Mouse (Mus musculus): ENCODE results near the gene Ephb2.

The Ephb2 gene

DNA sequence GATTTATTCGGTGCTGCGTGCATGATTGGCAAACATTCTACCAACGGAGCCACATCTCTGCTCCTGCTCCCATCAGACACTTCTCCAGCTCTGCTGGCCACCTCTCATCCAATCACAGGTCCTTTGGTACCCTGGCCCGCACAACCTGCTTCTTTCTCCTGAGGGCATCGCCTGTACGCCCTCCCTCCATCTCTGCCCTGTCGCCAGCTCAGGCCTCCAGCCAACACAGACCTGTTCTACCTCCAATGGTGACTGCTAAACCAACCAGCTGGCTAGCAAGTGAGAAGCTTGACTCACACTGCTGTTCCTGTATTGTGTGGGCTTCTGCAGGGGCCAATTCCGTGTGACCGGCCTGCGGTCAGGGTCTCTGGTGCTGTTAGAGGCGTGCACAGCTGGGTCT lies 134.6 kb downstream of the Ephb2 start:
- DNase-seq (ENCODE audit: low spot score in 2 of 2) = no peak

DNA sequence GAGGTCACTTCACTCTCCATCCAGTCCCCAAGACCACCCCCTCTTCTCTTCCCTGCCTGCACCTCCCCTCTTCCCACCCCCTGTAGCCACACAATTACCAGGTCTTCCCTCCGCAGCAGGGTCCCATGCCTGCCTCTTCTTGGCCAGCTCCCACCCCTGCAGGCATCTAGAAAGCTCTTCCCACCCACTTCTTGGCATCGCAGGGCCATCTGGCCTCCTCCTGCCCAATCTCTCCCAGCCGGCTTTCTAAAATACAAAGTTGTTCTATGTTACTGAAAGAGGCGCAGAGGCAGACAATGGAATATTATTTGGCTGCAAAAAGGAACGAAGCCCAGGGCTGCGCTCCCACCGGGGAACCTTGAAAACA lies 136.7 kb downstream of the Ephb2 start:
- DNase-seq (ENCODE audit: low spot score in 2 of 2) = no peak

- no peak for DNase-seq (ENCODE audit: low spot score in 2 of 2)
These were observed 137.2 kb downstream of the Ephb2 start for GRCm38 (mm10) chr4:136698404-136699083.

- no peak for DNase-seq (ENCODE audit: low spot score in 2 of 2)
These were observed 138.5 kb downstream of the Ephb2 start for GRCm38 (mm10) chr4:136697325-136697724.

GRCm38 (mm10) chr4:136696381-136696925 lies 139.3 kb downstream of the Ephb2 start:
- peak; percentile 35 to 37 for DNase-seq (ENCODE audit: low spot score in 2 of 2)

DNA sequence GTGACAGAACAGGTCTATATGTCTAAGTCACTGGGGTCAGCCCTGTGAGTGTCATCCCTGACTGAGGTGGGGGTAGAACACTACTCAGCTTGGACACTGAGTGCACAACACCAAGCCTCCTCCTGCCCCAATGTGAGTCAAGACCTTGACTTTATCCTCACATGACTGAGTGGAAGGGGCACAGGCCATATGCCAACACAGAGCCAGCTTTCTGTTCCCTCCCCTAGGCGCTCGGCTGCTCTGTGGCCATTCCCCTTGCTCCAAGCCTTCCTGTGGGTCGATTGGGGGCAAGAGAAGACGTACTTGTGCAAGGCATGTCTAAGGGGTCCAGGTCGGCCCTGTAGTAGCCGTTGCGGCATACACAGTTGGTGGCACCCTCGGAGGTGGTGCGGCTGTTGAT lies 140.1 kb downstream of the Ephb2 start:
- DNase-seq (ENCODE audit: low spot score in 2 of 2) = no peak

DNA sequence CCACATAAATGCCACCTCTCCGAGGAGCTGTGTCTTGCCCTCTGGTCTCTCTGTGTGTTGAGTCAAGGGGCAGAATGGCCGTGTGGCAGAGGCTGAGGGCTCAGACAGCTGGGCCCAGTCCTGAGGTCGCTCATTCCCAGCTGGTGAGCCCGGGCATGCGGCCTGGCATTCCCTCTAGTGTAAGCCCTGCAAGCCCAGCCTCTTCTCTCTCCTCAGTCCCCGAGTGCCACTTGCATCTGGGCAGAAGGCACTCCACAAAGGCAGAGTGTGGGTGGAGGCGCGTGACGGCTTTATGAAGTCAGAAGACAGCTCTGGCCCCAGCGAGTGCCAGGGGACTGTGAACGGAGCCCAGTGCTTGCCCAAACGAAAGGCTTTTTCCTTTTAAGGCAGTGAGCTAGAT lies 145.8 kb downstream of the Ephb2 start:
- DNase-seq (ENCODE audit: low spot score in 2 of 2) = peak; percentile 30 to 37

DNA sequence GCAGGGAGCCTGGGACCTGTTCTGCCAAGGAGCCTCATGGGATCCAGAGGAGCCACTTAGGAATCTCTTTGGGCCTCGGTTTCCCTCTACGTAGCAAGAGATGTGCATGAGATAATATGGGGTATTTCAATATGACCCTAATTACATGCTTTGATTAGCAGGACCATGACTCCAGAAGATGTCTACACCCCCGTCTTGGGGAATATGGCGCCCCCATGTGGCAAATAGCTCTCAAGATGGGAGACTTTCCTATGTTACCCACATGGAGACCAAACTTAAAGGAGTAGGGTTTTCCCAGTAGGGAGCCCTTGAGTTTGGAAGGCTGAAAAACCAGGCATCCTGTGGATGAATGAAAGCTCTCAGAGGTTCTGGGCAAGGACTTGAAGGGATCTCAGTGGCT lies 147.7 kb downstream of the Ephb2 start:
- no peak for DNase-seq (ENCODE audit: low spot score in 2 of 2)

DNA sequence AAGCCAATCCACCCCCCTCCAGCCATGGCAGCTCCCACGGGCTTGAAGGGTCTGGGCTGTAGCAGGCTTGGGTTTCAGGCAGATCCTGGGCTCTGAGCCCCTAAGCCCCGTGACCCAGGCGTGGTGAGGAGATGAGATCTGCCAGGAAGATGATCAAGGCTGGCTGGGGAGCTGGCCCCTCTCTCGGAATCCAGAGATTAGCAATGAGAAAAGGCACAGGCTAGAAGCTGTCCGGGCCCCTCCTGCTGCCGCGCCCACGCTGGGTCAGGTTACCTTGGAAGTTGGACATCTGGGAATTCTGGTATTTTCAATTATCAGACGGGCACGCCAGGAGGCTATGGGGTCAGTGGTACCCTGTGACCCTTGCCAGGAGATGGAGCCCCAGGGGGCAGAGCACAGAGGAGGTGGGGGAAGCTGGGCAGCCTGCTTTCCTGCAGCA lies 150.3 kb downstream of the Ephb2 start:
- DNase-seq (ENCODE audit: low spot score in 2 of 2) = no peak

DNA sequence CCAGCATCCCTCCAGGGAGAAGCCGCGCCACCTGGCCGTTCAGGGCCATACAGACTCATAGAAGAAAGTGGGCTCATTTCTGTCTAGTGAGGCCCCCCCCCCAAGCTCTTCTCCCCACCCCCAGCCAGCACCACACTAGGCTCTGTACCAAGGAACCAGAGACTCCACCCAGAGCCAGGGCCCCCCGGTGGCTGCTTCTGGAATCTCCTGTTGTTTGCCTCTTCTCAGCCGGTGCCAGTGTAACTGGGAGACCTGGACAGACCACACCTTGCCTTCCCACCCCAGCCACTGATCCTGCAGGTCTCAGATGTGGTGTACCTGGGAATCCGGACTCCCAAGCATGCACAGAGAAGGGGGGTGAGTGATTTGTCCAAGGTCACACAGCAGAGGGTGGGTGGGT lies 151.3 kb downstream of the Ephb2 start:
- DNase-seq (ENCODE audit: low spot score in 2 of 2) = no peak

DNA sequence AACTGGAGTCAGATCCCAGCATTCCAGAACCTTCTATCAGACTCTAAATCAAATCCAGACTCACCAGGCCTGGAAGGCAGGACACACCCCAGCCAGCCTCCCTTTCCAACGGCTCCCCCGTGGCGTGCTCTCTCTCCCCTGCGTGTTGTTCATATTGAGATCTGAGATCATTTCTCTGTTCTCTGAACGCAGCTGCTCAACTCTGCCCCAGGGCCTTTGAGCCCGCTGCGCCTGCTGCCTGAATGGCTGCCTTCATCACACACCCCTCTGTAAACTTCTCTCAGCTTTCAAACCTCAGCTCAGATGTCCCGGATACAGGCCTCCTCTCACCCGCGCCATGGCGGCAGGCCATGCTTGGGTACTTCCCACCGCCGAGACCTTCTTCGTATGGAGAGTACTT lies 155.1 kb downstream of the Ephb2 start:
- no peak for DNase-seq (ENCODE audit: low spot score in 2 of 2)

DNA sequence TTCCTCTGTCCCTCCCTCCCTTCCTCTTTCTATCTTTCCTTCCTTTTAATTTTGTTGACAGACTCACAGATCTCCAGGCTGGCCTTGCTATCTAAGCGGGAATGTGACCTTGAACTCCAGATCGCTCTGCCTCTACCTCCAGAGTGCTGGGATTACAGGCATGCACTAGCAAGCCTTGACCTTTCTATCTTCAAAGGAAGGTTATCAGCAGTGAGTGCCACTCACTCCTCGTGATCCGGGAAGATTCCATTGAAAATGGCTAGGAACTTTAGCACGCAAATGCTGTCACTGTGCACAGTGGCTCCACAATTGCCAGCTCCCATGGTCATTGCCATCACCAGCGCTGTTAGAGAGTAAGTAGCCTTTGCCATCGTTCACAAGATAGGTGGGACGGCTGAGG lies 156.6 kb downstream of the Ephb2 start:
- no peak for DNase-seq (ENCODE audit: low spot score in 2 of 2)

- DNase-seq (ENCODE audit: low spot score in 2 of 2) = peak; percentile 93 to 94
These were observed 157.3 kb downstream of the Ephb2 start for GRCm38 (mm10) chr4:136678480-136678879.

GRCm38 (mm10) chr4:136675439-136675838 lies 160.3 kb downstream of the Ephb2 start:
- no peak for DNase-seq (ENCODE audit: low spot score in 2 of 2)

- DNase-seq (ENCODE audit: low spot score in 2 of 2) = no peak
These were observed 163.3 kb downstream of the Ephb2 start for GRCm38 (mm10) chr4:136672335-136673090.

GRCm38 (mm10) chr4:136667757-136668156 lies 168.0 kb downstream of the Ephb2 start:
- DNase-seq (ENCODE audit: low spot score in 2 of 2) = no peak

DNA sequence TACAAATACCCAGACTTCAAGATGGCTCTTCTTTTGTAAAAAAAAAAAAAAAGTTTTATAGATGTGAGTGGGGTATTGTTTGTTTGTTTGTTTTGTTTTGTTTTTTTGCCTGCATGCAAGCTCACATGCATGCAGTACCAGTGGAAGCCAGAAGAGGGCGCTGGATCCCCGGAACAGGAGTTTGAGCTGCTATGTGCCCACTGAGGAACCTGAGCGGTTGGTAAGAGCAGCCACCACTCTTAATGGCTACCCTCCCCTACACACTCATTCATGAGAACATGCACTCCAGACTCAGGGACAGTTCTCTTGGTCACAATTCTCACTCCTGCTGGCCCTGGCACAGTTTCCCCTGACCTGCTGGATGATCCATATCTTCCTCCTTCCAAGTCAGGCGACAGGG lies 169.8 kb downstream of the Ephb2 start:
- no peak for DNase-seq (ENCODE audit: low spot score in 2 of 2)

GRCm38 (mm10) chr4:136665068-136665467 lies 170.7 kb downstream of the Ephb2 start:
- peak in 1 of 2 experiments; percentile 25 for DNase-seq (ENCODE audit: low spot score in 2 of 2)

DNA sequence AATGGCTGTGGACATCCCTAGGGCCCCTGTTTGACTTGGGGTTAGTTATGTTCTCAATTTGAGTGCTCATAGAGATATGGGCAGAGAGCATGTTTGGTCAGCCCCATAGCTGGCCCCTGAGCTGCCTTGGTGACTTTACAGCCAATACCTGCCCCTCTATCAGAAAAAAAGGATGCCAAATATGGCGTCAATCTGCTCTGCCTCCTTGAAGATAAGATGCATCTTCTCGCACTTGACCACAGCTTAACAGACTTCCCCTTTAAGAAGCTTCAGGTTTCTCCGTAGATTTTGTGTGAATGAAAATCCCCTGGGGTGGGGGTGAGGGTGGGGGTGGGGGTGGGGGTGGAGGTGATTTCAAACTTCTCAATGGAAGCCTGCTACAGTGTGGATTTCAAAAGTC lies 177.9 kb downstream of the Ephb2 start:
- DNase-seq (ENCODE audit: low spot score in 2 of 2) = no peak

DNA sequence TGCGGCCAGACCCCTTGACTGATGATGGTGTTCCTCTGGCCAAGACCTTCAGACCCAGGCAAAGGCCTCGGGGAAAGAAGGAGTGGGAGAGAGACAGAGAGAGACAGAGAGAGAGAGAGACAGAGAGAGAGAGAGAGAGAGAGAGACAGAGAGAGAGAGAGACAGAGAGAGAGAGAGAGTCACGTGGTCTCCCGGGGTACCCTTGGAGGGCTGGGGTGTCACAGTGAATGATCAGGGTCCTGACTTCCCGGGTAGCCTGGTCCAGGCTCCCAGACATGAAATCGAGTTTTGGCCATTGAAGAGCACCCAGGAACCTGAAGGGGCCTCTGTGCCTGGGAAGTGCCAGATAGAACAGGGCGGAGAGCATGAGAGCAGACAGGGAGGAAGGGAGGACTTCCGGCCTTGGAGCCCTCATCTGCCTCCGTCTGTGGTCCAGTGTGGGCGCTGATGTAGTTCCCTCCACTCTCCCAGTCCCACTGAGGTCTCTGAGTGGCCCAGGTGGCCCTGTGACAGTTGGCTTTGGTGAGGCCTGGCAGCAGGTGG lies 182.0 kb downstream of the Ephb2 start:
- DNase-seq (ENCODE audit: low spot score in 2 of 2) = no peak

- no peak for DNase-seq (ENCODE audit: low spot score in 2 of 2)
These were observed 182.8 kb downstream of the Ephb2 start for GRCm38 (mm10) chr4:136653019-136653418.

GRCm38 (mm10) chr4:136652528-136652910 lies 183.3 kb downstream of the Ephb2 start:
- DNase-seq (ENCODE audit: low spot score in 2 of 2) = no peak

Data from frontal cortex, postnatal 25 days (tissue).